Mouse (Mus musculus): ENCODE data around the gene Cpd.
"Not testable (repeated sequence)": the region's sequence is repeated elsewhere in the genome, so short reads cannot be mapped to it uniquely, and the experiment has no call there.

The Cpd gene

DNA sequence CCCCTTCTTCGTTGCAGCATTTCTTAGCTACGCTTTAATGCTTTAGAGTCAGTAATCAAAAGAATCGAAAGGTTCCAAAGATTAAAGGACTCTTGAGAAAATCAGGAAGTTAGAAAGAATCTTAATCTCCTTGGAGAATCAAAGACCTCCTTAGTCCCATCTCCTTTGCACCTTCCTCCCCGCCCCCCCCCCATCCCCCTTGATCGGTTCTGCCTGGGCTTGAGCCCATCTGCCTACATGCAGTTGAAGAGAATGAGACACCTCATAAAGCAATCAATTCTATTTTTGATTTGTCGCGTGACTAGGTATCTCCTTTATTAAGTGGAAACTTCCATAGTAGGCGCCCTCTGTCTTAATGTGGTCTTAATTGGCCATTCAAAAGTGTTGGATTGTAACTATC is 536 bp upstream of the Cpd start:
- no peak for DNase-seq (ENCODE audit: low spot score)

DNA sequence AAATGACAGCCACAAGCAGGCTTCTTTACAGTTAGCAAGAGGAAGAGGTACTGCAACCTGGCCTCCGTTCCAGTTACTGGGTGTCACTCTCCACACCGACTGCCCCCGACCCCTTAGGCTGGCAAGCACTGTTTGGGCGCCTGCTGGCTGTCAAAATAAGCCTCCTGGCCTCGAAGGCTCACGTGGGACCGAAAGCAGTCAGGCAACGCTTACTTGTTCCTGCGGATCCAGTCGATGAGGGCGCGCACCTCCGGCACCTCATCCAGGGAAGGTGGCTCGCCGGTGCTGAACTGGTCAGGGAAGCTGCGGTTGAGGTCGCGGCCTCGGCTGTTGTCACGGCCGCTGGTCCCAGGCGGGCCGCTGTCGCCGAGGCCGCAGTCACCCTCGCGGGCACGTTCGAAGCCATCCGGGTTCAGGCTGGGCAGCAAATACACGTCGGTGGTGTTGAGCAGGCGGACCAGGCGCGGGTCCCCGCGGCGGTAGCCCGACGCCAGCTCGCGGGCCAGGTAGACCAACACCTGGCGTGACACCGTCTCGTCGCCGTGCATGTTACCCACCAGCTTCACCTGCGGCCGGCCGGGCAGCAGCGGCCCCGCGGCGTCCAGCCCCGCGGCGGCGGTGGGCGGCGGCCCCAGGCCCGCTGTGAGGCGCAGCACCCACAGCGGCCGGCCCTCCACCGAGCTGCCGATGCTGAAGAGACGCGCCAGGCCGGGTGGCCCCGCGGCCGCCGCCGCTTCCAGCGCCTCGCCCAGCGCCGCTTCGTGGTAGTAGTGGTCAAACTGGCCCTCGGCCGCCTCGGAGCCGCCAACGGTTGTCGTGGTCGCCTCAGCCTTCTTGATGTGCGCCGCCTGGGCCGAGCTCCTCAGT is 574 bp downstream of the Cpd start:
- DNase-seq (ENCODE audit: low spot score): no peak

GRCm38 (mm10) chr11:76845275-76845980 is 1.4 kb downstream of the Cpd start:
- DNase-seq (ENCODE audit: low spot score): peak; percentile 72

DNA sequence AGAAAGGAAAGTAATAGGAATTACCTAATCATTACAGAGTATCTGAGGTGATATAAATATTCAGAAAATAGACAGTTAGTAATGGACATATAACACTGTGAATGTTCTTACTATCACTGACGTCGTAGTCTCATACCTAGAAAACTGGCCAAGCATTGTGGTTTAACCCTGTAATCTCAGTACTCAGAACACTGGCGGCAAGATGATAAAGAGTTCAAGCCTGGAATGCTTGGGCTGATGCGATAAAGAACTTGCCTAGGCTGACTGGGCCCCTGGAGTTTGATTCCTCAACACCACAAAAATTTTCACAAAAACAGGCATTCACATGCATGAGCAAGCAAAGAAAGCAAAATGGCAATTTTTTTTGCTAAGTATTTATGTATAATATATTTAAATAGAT is 8.2 kb downstream of the Cpd start:
- DNase-seq (ENCODE audit: low spot score): no peak

GRCm38 (mm10) chr11:76836317-76836716 is 10.5 kb downstream of the Cpd start:
- DNase-seq (ENCODE audit: low spot score): no peak

GRCm38 (mm10) chr11:76835868-76836267 is 10.9 kb downstream of the Cpd start:
- no peak for DNase-seq (ENCODE audit: low spot score)

DNA sequence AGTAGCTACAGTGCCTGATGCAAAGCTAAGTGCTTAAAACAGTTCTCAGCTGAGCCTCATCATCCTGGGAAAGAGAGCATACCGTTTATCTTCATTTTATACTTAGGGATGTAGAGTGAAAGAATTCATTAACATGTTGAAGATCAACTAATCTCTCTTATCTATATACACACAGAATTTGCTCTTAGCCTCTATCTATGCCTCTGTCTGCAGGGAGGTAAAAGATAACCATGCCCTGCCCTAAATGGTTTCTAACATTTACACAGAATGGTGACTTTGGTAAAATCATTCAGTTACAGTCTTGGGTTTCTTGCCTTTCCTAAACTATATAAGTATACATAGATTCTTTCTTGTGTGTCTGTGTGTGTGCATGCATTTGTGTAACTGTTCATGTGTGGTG is 12.2 kb downstream of the Cpd start:
- no peak for DNase-seq (ENCODE audit: low spot score)

DNA sequence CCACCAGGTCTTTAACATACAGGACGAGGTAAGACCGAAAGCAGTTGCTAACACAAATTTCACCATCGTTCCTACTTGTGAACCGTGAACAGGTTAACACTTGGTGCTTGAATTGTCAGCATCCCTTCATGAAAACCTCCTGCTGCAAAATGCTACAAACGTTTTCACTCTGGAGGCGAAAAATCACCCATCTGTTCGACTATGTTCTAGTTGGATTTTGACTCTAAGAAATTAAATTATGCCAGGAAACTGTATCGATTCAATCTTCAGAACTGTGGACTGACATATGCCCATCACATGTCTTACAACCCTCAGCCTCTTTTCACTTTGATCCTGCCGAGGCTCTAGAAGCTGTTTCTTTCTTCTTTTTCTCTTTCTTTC is 21.9 kb downstream of the Cpd start:
- DNase-seq (ENCODE audit: low spot score): no peak

- no peak for DNase-seq (ENCODE audit: low spot score)
Observed at GRCm38 (mm10) chr11:76824238-76824884, 22.5 kb downstream of the Cpd start.

GRCm38 (mm10) chr11:76823641-76824040 is 23.2 kb downstream of the Cpd start:
- no peak for DNase-seq (ENCODE audit: low spot score)

GRCm38 (mm10) chr11:76821353-76821752 is 25.5 kb downstream of the Cpd start:
- DNase-seq (ENCODE audit: low spot score): no peak

GRCm38 (mm10) chr11:76817664-76818063 is 29.2 kb downstream of the Cpd start:
- DNase-seq (ENCODE audit: low spot score): no peak

GRCm38 (mm10) chr11:76810706-76811495 is 35.9 kb downstream of the Cpd start:
- DNase-seq (ENCODE audit: low spot score): no peak

DNA sequence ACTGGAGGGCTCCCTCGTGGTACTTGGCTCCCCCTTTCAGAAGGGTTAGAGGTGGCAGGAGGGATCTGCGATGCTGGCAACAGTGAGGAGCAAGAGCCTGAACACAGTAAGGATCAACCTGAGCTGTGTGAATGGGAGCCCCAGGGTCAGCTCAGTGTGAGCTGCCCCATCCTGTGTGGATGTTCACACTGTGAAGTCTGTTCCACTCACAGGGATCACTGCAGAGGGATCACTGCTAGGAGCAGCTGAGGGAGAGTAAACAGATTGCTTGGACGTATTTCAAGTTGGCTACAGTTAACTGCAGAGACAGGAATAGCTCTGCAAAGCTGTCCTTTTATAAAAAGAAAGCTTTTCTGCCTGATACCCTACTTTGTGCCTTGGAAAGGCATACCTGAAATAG is 37.4 kb downstream of the Cpd start:
- DNase-seq (ENCODE audit: low spot score): no peak

GRCm38 (mm10) chr11:76808550-76808949 is 38.3 kb downstream of the Cpd start:
- no peak for DNase-seq (ENCODE audit: low spot score)

DNA sequence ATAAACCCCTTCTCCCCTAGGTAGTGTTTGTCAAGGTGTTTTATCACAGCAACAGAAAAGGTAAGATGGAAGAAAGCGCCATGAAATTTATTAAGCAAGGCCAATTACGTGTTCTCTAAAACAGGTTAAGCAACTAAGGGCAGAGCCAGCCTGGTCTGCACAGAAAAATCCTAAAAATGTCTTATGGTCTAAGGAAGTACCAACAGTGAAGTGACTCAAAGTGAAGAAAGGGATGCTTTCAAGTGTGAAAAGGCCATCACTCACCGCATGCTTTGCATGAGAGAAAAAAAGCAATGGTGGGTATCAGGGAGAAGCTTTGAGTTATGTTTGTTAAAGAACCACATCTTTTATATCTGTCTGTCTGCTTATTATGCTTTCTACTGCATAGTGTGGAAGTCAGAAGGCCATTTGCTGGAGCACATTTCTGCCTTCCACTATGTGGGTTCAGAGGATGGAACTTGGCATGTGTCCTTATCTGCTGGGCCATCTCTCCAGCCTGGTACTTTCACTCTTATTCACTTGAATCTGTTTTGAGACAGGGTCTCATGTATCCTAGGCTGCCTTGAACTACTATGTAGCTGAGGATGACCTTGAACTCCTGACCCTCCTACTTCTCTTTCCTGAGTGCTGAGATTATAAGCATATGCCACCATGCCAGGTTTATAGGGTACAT is 39.7 kb downstream of the Cpd start:
- no peak for DNase-seq (ENCODE audit: low spot score)

DNA sequence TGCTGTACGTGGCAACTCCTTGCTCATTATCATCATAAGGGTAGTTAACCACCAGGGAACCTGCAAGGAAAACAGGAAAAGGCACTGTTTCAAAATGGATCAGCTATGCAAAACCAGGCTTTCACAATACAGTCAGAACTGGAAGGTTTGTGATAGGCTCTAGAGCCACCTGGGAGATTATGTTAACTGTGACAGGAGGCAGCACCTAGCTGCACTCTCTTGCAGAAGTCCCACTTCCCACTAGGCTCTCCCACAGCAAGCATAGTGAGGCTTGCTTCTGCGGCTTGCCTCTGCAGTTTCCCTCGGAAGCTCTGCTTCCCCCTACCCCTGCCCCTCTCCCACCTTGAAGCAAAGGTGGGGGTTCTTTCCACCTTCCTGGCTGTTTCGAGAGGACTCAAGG is 40.8 kb downstream of the Cpd start:
- no peak for DNase-seq (ENCODE audit: low spot score)

- not testable (repeated sequence) for DNase-seq (ENCODE audit: low spot score)
Observed at GRCm38 (mm10) chr11:76805072-76805471, 41.7 kb downstream of the Cpd start.

- DNase-seq (ENCODE audit: low spot score): no peak
Observed at GRCm38 (mm10) chr11:76803266-76803665, 43.6 kb downstream of the Cpd start.

DNA sequence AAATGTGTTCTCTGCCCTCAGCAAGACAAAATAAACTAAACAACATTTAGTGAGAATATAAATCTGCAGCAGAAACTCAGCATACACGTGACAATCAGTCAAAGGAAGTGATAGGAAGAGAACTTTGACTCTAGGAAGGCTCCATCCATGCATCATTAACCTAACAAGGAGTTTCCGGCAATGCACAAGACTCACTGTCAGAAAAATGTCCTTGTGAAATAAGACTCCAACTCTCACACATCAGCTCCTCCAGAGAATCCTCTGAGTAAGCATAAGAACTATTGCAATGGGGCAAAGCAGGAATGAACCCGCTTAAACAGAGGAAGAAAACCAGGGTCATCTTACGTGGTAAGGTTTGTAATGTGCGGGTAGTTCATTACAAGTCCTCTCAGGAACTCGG is 49.6 kb downstream of the Cpd start:
- no peak for DNase-seq (ENCODE audit: low spot score)

- DNase-seq (ENCODE audit: low spot score): no peak
Observed at GRCm38 (mm10) chr11:76795326-76795725, 51.5 kb downstream of the Cpd start.

- DNase-seq (ENCODE audit: low spot score): no peak
Observed at GRCm38 (mm10) chr11:76791331-76791730, 55.5 kb downstream of the Cpd start.

Data from T-cell, adult 2 months (primary cell).